Mouse (Mus musculus): Measurements from ENCODE around the gene Gabpa. TPM values are rescaled to one million over a fixed set of nuclear protein-coding genes. Genes with fewer than 3 reads are reported as not detected.

Gene Gabpa
- total and polyA plus RNA-seq, 3 experiments = 6.2 to 127 (median 80.6) TPM

DNA sequence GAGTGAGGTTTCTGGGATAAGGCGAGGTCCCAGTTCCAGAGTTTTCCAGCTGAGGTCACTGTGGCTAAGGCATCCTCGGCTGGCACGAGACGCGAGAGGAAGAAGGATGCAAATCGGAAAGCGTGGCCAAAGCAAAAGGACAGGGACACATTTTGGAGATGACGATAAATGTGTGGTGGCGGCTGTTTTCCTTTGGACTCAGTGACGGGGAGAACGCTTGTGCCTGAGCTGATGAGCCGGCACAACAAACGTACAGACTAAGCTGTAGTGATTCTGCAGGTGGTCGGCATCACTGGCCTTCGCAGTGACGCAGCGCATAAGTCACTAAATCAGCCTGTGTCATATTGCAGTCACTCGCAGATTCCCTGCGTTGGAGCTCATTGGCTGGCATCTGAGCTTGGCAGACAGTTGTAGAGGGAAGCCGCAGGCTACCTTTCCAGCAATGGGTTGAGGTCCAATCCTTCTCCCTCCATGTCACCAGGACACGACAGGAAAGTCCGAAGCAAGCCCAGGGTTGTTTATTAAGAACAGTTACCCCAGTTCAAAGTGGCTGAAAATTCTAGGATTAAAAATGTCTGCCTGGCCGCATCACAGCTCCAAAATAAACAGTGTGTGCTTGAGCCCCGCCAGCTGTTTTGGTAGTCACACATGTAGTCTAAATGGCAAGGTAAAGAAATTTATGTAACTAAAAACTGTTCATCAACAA is 40.4 kb downstream of the Gabpa start:
- TF ChIP-seq POLR2AphosphoS5 (IDR thresholded peaks at IDR 0.05; ENCODE audit: insufficient replicate concordance, low read depth, low read length) (no peak), CTCF (IDR thresholded peaks at IDR 0.05; ENCODE audit: low read depth, low read length) (no peak), GATA2 (IDR thresholded peaks at IDR 0.05; ENCODE audit: borderline replicate concordance, low read depth, low read length) (no peak), GATA1 (IDR thresholded peaks at IDR 0.05; ENCODE audit: borderline replicate concordance, low read length) (no peak)
- ATAC-seq (ENCODE audit: extremely low read depth, insufficient number of reproducible peaks, low FRiP score, poor library complexity, severe bottlenecking) = no peak
- Histone ChIP-seq H3K36me3 (replicated peaks) (no peaks in the 10 kb centered on the region), H3K4me1 (ENCODE audit: insufficient read depth, low read depth, low read length) (no peaks in the 10 kb centered on the region), H3K27me3 (ENCODE audit: insufficient read depth, low read length) (no peaks in the 10 kb centered on the region), H3K9me3 (replicated peaks) (no peaks in the 10 kb centered on the region), H3K4me3 (ENCODE audit: low read depth, low read length) (no peak overlapping the region)
- no peak for DNase-seq (ENCODE audit: low spot score)

DNA sequence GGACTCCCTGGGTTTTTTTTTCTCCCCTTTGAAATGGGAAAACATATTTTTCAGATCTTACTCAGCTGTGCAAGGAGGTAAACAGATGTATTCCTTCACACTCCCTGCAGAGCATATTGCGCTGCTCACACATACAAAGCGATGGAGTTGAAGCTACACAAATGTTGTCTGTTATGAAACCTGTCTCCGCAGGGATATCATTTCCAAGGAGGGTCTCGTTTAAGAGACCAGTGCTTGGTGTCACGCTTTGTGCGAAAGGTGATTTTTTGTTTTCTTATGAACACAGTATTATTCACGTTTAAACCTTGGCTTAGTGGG is 41.0 kb downstream of the Gabpa start:
- no peak for TF ChIP-seq CTCF (IDR thresholded peaks at IDR 0.05; ENCODE audit: low read depth, low read length)
- TF ChIP-seq POLR2AphosphoS5 (IDR thresholded peaks at IDR 0.05; ENCODE audit: insufficient replicate concordance, low read depth, low read length) = no peak
- no peak for TF ChIP-seq TAL1 (conservative IDR thresholded peaks at IDR 0.05; ENCODE audit: low read depth, low read length)
- no peak for TF ChIP-seq GATA2 (IDR thresholded peaks at IDR 0.05; ENCODE audit: borderline replicate concordance, low read depth, low read length)
- no peak for TF ChIP-seq GATA1 (IDR thresholded peaks at IDR 0.05; ENCODE audit: borderline replicate concordance, low read length)
- DNase-seq (ENCODE audit: low spot score) (no peak), ATAC-seq (ENCODE audit: extremely low read depth, insufficient number of reproducible peaks, low FRiP score, poor library complexity, severe bottlenecking) (no peak)
- no peaks in the 10 kb centered on the region for H3K36me3 ChIP-seq (replicated peaks)
- no peaks in the 10 kb centered on the region for H3K27me3 ChIP-seq (ENCODE audit: insufficient read depth, low read length)
- H3K4me1 ChIP-seq (ENCODE audit: insufficient read depth, low read depth, low read length) = no peaks in the 10 kb centered on the region
- no peaks in the 10 kb centered on the region for H3K9me3 ChIP-seq (replicated peaks)
- H3K4me3 ChIP-seq (ENCODE audit: low read depth, low read length) = no peak overlapping the region

DNA sequence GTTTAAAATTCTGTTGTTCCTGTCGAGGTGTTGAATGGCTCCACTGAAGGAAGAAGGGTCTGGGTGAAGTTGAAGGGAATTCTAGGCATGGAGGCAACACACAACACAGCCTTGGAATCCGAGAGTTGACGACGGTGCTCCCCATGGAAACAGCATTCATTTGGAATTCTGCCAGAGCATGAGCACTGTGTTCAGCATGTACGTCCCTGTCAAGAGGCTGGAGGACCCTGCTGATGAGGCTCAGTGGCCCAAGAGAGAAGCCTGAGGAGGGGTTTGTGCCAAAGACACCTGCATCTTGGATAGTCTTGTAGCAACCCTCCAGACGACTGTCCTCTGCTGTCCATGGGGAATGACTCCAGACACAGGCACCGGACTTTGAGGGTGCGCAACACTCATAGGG is 41.4 kb downstream of the Gabpa start:
- Histone ChIP-seq H3K4me1 (ENCODE audit: insufficient read depth, low read depth, low read length) (no peaks in the 10 kb centered on the region), H3K9me3 (replicated peaks) (no peaks in the 10 kb centered on the region), H3K27me3 (ENCODE audit: insufficient read depth, low read length) (no peaks in the 10 kb centered on the region), H3K4me3 (ENCODE audit: low read depth, low read length) (no peak overlapping the region), H3K36me3 (replicated peaks) (no peaks in the 10 kb centered on the region)
- DNase-seq (ENCODE audit: low spot score) (no peak), ATAC-seq (ENCODE audit: extremely low read depth, insufficient number of reproducible peaks, low FRiP score, poor library complexity, severe bottlenecking) (no peak)
- no peak for TF ChIP-seq GATA1 (IDR thresholded peaks at IDR 0.05; ENCODE audit: borderline replicate concordance, low read length)
- TF ChIP-seq TAL1 (conservative IDR thresholded peaks at IDR 0.05; ENCODE audit: low read depth, low read length) = no peak
- TF ChIP-seq CTCF (IDR thresholded peaks at IDR 0.05; ENCODE audit: low read depth, low read length) = no peak
- TF ChIP-seq POLR2AphosphoS5 (IDR thresholded peaks at IDR 0.05; ENCODE audit: insufficient replicate concordance, low read depth, low read length) = no peak
- no peak for TF ChIP-seq GATA2 (IDR thresholded peaks at IDR 0.05; ENCODE audit: borderline replicate concordance, low read depth, low read length)

DNA sequence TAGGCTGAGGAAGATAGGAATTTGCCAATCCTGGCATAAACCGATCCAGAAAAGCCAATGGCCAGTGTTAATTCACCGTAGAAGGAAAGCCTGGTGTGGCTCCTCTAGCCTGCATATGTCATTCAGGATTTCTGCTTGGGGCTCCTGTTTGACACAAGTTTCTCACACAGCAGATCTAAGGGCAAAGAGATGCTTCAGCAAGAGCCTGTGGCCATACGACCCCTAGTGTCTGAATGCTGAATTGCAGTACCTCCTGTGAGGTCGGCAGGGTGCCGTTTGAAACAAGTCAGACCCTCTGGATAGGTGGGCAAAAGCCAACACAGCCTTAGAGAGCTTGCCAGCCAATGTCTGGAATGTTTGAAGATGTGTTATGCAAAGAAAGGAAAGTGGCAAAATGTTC is 44.4 kb downstream of the Gabpa start:
- H3K4me1 ChIP-seq (ENCODE audit: insufficient read depth, low read depth, low read length) = no peaks in the 10 kb centered on the region
- DNase-seq (ENCODE audit: low spot score) (peak; percentile 5), ATAC-seq (ENCODE audit: extremely low read depth, insufficient number of reproducible peaks, low FRiP score, poor library complexity, severe bottlenecking) (peak; percentile 62)
- no peaks in the 10 kb centered on the region for H3K9me3 ChIP-seq (replicated peaks)
- peak; percentile 82 for TF ChIP-seq CTCF (IDR thresholded peaks at IDR 0.05; ENCODE audit: low read depth, low read length)
- TF ChIP-seq POLR2AphosphoS5 (IDR thresholded peaks at IDR 0.05; ENCODE audit: insufficient replicate concordance, low read depth, low read length) = no peak
- H3K4me3 ChIP-seq (ENCODE audit: low read depth, low read length) = no peak overlapping the region
- no peaks in the 10 kb centered on the region for H3K36me3 ChIP-seq (replicated peaks)
- no peaks in the 10 kb centered on the region for H3K27me3 ChIP-seq (ENCODE audit: insufficient read depth, low read length)

- TF ChIP-seq GATA1 (IDR thresholded peaks at IDR 0.05; ENCODE audit: borderline replicate concordance, low read length) (no peak), GATA2 (IDR thresholded peaks at IDR 0.05; ENCODE audit: borderline replicate concordance, low read depth, low read length) (no peak), TAL1 (conservative IDR thresholded peaks at IDR 0.05; ENCODE audit: low read depth, low read length) (no peak), CTCF (IDR thresholded peaks at IDR 0.05; ENCODE audit: low read depth, low read length) (no peak), POLR2AphosphoS5 (IDR thresholded peaks at IDR 0.05; ENCODE audit: insufficient replicate concordance, low read depth, low read length) (no peak)
- Histone ChIP-seq H3K9me3 (replicated peaks) (no peaks in the 10 kb centered on the region), H3K4me1 (ENCODE audit: insufficient read depth, low read depth, low read length) (no peaks in the 10 kb centered on the region), H3K36me3 (replicated peaks) (no peaks in the 10 kb centered on the region), H3K27me3 (ENCODE audit: insufficient read depth, low read length) (no peaks in the 10 kb centered on the region), H3K4me3 (ENCODE audit: low read depth, low read length) (no peak overlapping the region)
- no peak for ATAC-seq (ENCODE audit: extremely low read depth, insufficient number of reproducible peaks, low FRiP score, poor library complexity, severe bottlenecking)
- DNase-seq (ENCODE audit: low spot score) = no peak
Observed at GRCm38 (mm10) chr16:84881168-84881567, 46.4 kb downstream of the Gabpa start.

- no peaks in the 10 kb centered on the region for H3K4me1 ChIP-seq (ENCODE audit: insufficient read depth, low read depth, low read length)
- no peak for DNase-seq (ENCODE audit: low spot score)
- no peak for ATAC-seq (ENCODE audit: extremely low read depth, insufficient number of reproducible peaks, low FRiP score, poor library complexity, severe bottlenecking)
- H3K4me3 ChIP-seq (ENCODE audit: low read depth, low read length) = no peak overlapping the region
- H3K36me3 ChIP-seq (replicated peaks) = no peaks in the 10 kb centered on the region
- TF ChIP-seq GATA2 (IDR thresholded peaks at IDR 0.05; ENCODE audit: borderline replicate concordance, low read depth, low read length) (no peak), GATA1 (IDR thresholded peaks at IDR 0.05; ENCODE audit: borderline replicate concordance, low read length) (no peak), POLR2AphosphoS5 (IDR thresholded peaks at IDR 0.05; ENCODE audit: insufficient replicate concordance, low read depth, low read length) (no peak), TAL1 (conservative IDR thresholded peaks at IDR 0.05; ENCODE audit: low read depth, low read length) (no peak), CTCF (IDR thresholded peaks at IDR 0.05; ENCODE audit: low read depth, low read length) (no peak)
- H3K9me3 ChIP-seq (replicated peaks) = no peaks in the 10 kb centered on the region
- no peaks in the 10 kb centered on the region for H3K27me3 ChIP-seq (ENCODE audit: insufficient read depth, low read length)
Observed at GRCm38 (mm10) chr16:84881754-84882321, 47.1 kb downstream of the Gabpa start.
